Mouse (Mus musculus): ENCODE results near the gene Phf2. TPM values are rescaled to one million over a fixed set of nuclear protein-coding genes. Genes with fewer than 3 reads are reported as not detected.

The Phf2 gene
- polyA plus RNA-seq, 1 experiment from 2014 or later, result 3.6 TPM

- ATAC-seq (ENCODE audit: extremely low read depth, insufficient number of reproducible peaks, low FRiP score, low TSS enrichment), result no peak
- 32% methylated on average over 4 of the region's 4 CpGs for WGBS
- Histone ChIP-seq H3K36me3 (no peaks in the 10 kb centered on the region), H3K4me1 (peaks cover 28% of the 10 kb centered on the region), H3K9me3 (no peaks in the 10 kb centered on the region), H3K9ac (no peak overlapping the region), H3K4me3 (no peak overlapping the region), H3K27ac (replicated peaks) (no peak overlapping the region), H3K27me3 (replicated peaks) (peaks cover 9% of the 10 kb centered on the region), H3K4me2 (no peak overlapping the region)
Observed at GRCm38 (mm10) chr13:48778138-48778537, 92.8 kb downstream of the Phf2 start.

- 31% methylated on average over 7 of the region's 7 CpGs for WGBS
- Histone ChIP-seq H3K27me3 (replicated peaks) (no peaks in the 10 kb centered on the region), H3K4me2 (peak overlapping the region; percentile 3; the same call in 1 of the 2 replicates), H3K9me3 (no peaks in the 10 kb centered on the region), H3K4me3 (no peak overlapping the region), H3K4me1 (peaks cover 16% of the 10 kb centered on the region), H3K27ac (replicated peaks) (peak overlapping the region; percentile 40), H3K9ac (no peak overlapping the region), H3K36me3 (no peaks in the 10 kb centered on the region)
- no peak for ATAC-seq (ENCODE audit: extremely low read depth, insufficient number of reproducible peaks, low FRiP score, low TSS enrichment)
Observed at GRCm38 (mm10) chr13:48774506-48774905, 96.4 kb downstream of the Phf2 start.

GRCm38 (mm10) chr13:48768109-48768508, 102.8 kb downstream of the Phf2 start:
- WGBS, result 74% methylated on average over 11 of the region's 11 CpGs
- no peak overlapping the region for H3K4me2 ChIP-seq
- H3K36me3 ChIP-seq, result no peaks in the 10 kb centered on the region
- H3K9me3 ChIP-seq, result no peaks in the 10 kb centered on the region
- no peak overlapping the region for H3K4me3 ChIP-seq
- no peak overlapping the region for H3K9ac ChIP-seq
- H3K27ac ChIP-seq (replicated peaks), result no peak overlapping the region
- H3K27me3 ChIP-seq (replicated peaks), result peaks cover 4% of the 10 kb centered on the region; the same call in 1 of the 2 replicates
- ATAC-seq (ENCODE audit: extremely low read depth, insufficient number of reproducible peaks, low FRiP score, low TSS enrichment), result no peak
- H3K4me1 ChIP-seq, result peaks cover 4% of the 10 kb centered on the region; the same call in 1 of the 2 replicates

GRCm38 (mm10) chr13:48763701-48764245, 107.1 kb downstream of the Phf2 start:
- Histone ChIP-seq H3K4me1 (peaks cover 4% of the 10 kb centered on the region; the same call in 1 of the 2 replicates), H3K27ac (replicated peaks) (no peak overlapping the region), H3K27me3 (replicated peaks) (peaks cover 4% of the 10 kb centered on the region; the same call in 1 of the 2 replicates), H3K4me2 (no peak overlapping the region), H3K9ac (no peak overlapping the region), H3K4me3 (no peak overlapping the region), H3K9me3 (no peaks in the 10 kb centered on the region), H3K36me3 (no peaks in the 10 kb centered on the region)
- no peak for ATAC-seq (ENCODE audit: extremely low read depth, insufficient number of reproducible peaks, low FRiP score, low TSS enrichment)
- 43% methylated on average over 11 of the region's 11 CpGs for whole genome bisulfite sequencing

- ATAC-seq (ENCODE audit: extremely low read depth, insufficient number of reproducible peaks, low FRiP score, low TSS enrichment), result no peak
- no peak overlapping the region for H3K27ac ChIP-seq (replicated peaks)
- 77% methylated on average over 8 of the region's 8 CpGs for WGBS
Observed at GRCm38 (mm10) chr13:48760855-48761436, 110.0 kb downstream of the Phf2 start.

GRCm38 (mm10) chr13:48756769-48757168, 114.2 kb downstream of the Phf2 start:
- WGBS, result 56% methylated on average over 15 of the region's 15 CpGs
- no peaks in the 10 kb centered on the region for H3K4me1 ChIP-seq
- H3K9ac ChIP-seq, result no peak overlapping the region
- no peak overlapping the region for H3K4me3 ChIP-seq
- no peaks in the 10 kb centered on the region for H3K36me3 ChIP-seq
- H3K27me3 ChIP-seq (replicated peaks), result no peaks in the 10 kb centered on the region; the same call in 1 of the 2 replicates
- ATAC-seq (ENCODE audit: extremely low read depth, insufficient number of reproducible peaks, low FRiP score, low TSS enrichment), result no peak
- H3K4me2 ChIP-seq, result no peak overlapping the region
- no peaks in the 10 kb centered on the region for H3K9me3 ChIP-seq
- no peak overlapping the region for H3K27ac ChIP-seq (replicated peaks)

More at GRCm38 (mm10) chr13:48760855-48761436, 110.0 kb downstream of the Phf2 start:
- H3K4me3 ChIP-seq, result no peak overlapping the region
- no peaks in the 10 kb centered on the region; the same call in 1 of the 2 replicates for H3K27me3 ChIP-seq (replicated peaks)
- H3K4me2 ChIP-seq, result no peak overlapping the region
- no peak overlapping the region for H3K9ac ChIP-seq
- H3K9me3 ChIP-seq, result no peaks in the 10 kb centered on the region
- no peaks in the 10 kb centered on the region for H3K36me3 ChIP-seq
- peaks cover 4% of the 10 kb centered on the region; the same call in 1 of the 2 replicates for H3K4me1 ChIP-seq

Other genes starting within 250 kb of the Phf2 start
- 4.6 and 6.6 TPM in 2 replicates for gene Ptpdc1, start 245.5 kb downstream of the Phf2 start, polyA plus RNA-seq (2015; fragmentation: Nextera tagmentation; extraction: Ambion mirVana)
- gene Barx1, start 208.1 kb downstream of the Phf2 start, polyA plus RNA-seq (2015; fragmentation: Nextera tagmentation; extraction: Ambion mirVana), result 0.44 and 1.5 TPM in 2 replicates
- 17.2 and 17.8 TPM in 2 replicates for gene Fam120a, start 96.9 kb upstream of the Phf2 start, polyA plus RNA-seq (2015; fragmentation: Nextera tagmentation; extraction: Ambion mirVana)

All from heart, embryonic 13.5 days (tissue).